Mouse (Mus musculus): ENCODE results near the gene Zdhhc8.

Gene Zdhhc8

GRCm38 (mm10) chr16:18234671-18235388 is at the start of gene Zdhhc8:
Gene Zdhhc8 (minus strand): TSS chr16:18235136.
- DNase-seq = peak; percentile 74 to 90

GRCm38 (mm10) chr16:18275166-18275565 is 40.2 kb upstream of the Zdhhc8 start:
- no peak for DNase-seq

- DNase-seq = peak in 1 of 2 experiments; percentile 9
Measured at GRCm38 (mm10) chr16:18268182-18268581, 33.2 kb upstream of the Zdhhc8 start.

GRCm38 (mm10) chr16:18265024-18265423 is 30.1 kb upstream of the Zdhhc8 start:
- DNase-seq = no peak

GRCm38 (mm10) chr16:18258221-18258620 is 23.3 kb upstream of the Zdhhc8 start, which contains the start of gene Gm49776:
Gene Gm49776 (minus strand): TSS chr16:18258321.
- DNase-seq = no peak

- no peak for DNase-seq
Measured at GRCm38 (mm10) chr16:18253866-18254265, 18.9 kb upstream of the Zdhhc8 start.

- DNase-seq = no peak
Measured at GRCm38 (mm10) chr16:18252736-18253135, 17.8 kb upstream of the Zdhhc8 start.

- no peak for DNase-seq
Measured at GRCm38 (mm10) chr16:18250828-18251790, 16.2 kb upstream of the Zdhhc8 start.

- DNase-seq = no peak
Measured at GRCm38 (mm10) chr16:18250231-18250630, 15.3 kb upstream of the Zdhhc8 start.

- peak; percentile 19 to 50 for DNase-seq
Measured at GRCm38 (mm10) chr16:18249364-18249967, 14.5 kb upstream of the Zdhhc8 start.

GRCm38 (mm10) chr16:18248433-18249363 is 13.8 kb upstream of the Zdhhc8 start, which contains the start of the genes Trmt2a and Ranbp1:
Gene Trmt2a (plus strand): TSS chr16:18248679.
Gene Ranbp1 (minus strand): TSS chr16:18248732.
- peak; percentile 99 for DNase-seq

GRCm38 (mm10) chr16:18247521-18248399 is 12.8 kb upstream of the Zdhhc8 start:
- DNase-seq = peak in 1 of 2 experiments; percentile 38

GRCm38 (mm10) chr16:18241581-18241980 is 6.6 kb upstream of the Zdhhc8 start:
- DNase-seq = no peak

GRCm38 (mm10) chr16:18236676-18237501 is 2.0 kb upstream of the Zdhhc8 start:
- no peak for DNase-seq

- peak; percentile 73 to 80 for DNase-seq
Measured at GRCm38 (mm10) chr16:18235389-18236065, 591 bp upstream of the Zdhhc8 start.

GRCm38 (mm10) chr16:18233919-18234670 is 841 bp downstream of the Zdhhc8 start:
- peak in 1 of 2 experiments; percentile 26 for DNase-seq

- DNase-seq = no peak
Measured at GRCm38 (mm10) chr16:18233451-18233850, 1.5 kb downstream of the Zdhhc8 start.

GRCm38 (mm10) chr16:18231451-18231850 is 3.5 kb downstream of the Zdhhc8 start:
- no peak for DNase-seq

Measured in kidney, postnatal 36 days (tissue).